Mouse (Mus musculus) heart, adult 2 months (tissue): Measurements from ENCODE around the gene Psmd5. TPM values are rescaled to one million over a fixed set of nuclear protein-coding genes. Genes with fewer than 3 reads are reported as not detected.
A peak's percentile ranks its signal among the peaks of the same experiment; 100 is the strongest.

Experiments
- DNase-seq, 2 experiments: peaks; one replicate each; pipeline ENCODE4 v3.0.0; 2021
- H3K27ac ChIP-seq: fragments of 200-600 bp; 2 replicates; pipeline ENCODE4 v1.8.1; 2022
- H3K27me3 ChIP-seq: fragments of 200-500 bp; 2 replicates; pipeline ENCODE4 v1.6.1; 2012; ENCODE audit warnings: mild to moderate bottlenecking, low read length, inconsistent platforms, mixed read lengths; ENCODE audit not compliant: control insufficient read depth, insufficient read depth
- H3K36me3 ChIP-seq: fragments of 200-500 bp; 2 replicates; pipeline ENCODE4 v1.6.1; 2012; ENCODE audit warnings: low read length, inconsistent platforms; ENCODE audit not compliant: control insufficient read depth, insufficient read depth
- H3K4me1 ChIP-seq: fragments of 200-500 bp; 2 replicates; pipeline ENCODE4 v1.6.1; 2011; ENCODE audit warnings: low read length; ENCODE audit not compliant: control insufficient read depth, insufficient read depth
- H3K4me3 ChIP-seq: fragments of 200-600 bp; 2 replicates; pipeline ENCODE4 v1.8.1; 2022
- H3K79me2 ChIP-seq: fragments of 200-500 bp; replicated peaks from 2 replicates; pipeline ENCODE4 v1.6.1; 2012; ENCODE audit warnings: mild to moderate bottlenecking, inconsistent platforms, low read length, moderate library complexity, mixed read lengths; ENCODE audit not compliant: control insufficient read depth, insufficient read depth
- H3K9ac ChIP-seq: fragments of 200-500 bp; 2 replicates; pipeline ENCODE4 v1.6.1; 2012; ENCODE audit warnings: low read depth, mild to moderate bottlenecking, control low read depth, inconsistent platforms, low read length, mixed read lengths
- CTCF ChIP-seq: fragments of 200-600 bp; IDR thresholded peaks from 2 replicates; pipeline ENCODE4 v1.8.1; 2022; ENCODE audit warnings: antibody characterized with exemption, mild to moderate bottlenecking, moderate library complexity
- EP300 ChIP-seq: fragments of 200-500 bp; IDR thresholded peaks from 2 replicates; pipeline ENCODE4 v1.6.1; 2011; ENCODE audit warnings: low read depth, low read length, control low read depth; ENCODE audit not compliant: insufficient read depth
- POLR2A ChIP-seq: fragments of 200-500 bp; IDR thresholded peaks from 2 replicates; pipeline ENCODE4 v1.6.1; 2011; ENCODE audit warnings: mild to moderate bottlenecking, low read depth, low read length, control low read depth; ENCODE audit not compliant: insufficient read depth
- WGBS: fragments of 180-500 bp; shearing (Covaris S2); methylation state at CpG from one replicate; pipeline ENCODE4 v1.1.7; 2018; 5-methylcytosine and 5-hydroxymethylcytosine counted together
- intact Hi-C: fragments of 180-260 bp; cut with DNase I; formaldehyde crosslinking; loops from one replicate; pipeline ENCODE4 v1.15.1; 2025
- polyA plus RNA-seq: library from polyadenylated mRNA; depleted of rRNA; stranded (reverse); fragments of >200 nt; gene quantifications from 2 replicates; pipeline ENCODE4 v1.2.3, GENCODE M21; 2012
- total RNA-seq, 2 experiments: library from RNA; stranded (reverse); gene quantifications; 2 replicates each; pipeline ENCODE4 v1.2.3; 2021

Gene Psmd5
- total and polyA plus RNA-seq, 3 experiments: 8.1 to 12.9 (median 11.3) TPM

- H3K79me2 ChIP-seq: no peaks in the 10 kb centered on the region
- H3K4me3 ChIP-seq: no peak overlapping the region
- H3K4me1 ChIP-seq: no peaks in the 10 kb centered on the region; the same call in 1 of the 2 replicates
- WGBS: 83% methylated on average over 6 of the region's 6 CpGs
- no peak for DNase-seq
- no peak overlapping the region for H3K27ac ChIP-seq
- TF ChIP-seq CTCF (no peak), POLR2A (no peak), EP300 (no peak)
- no peak overlapping the region for H3K9ac ChIP-seq
- intact Hi-C loops: loop anchor here (10.0 kb wide), 1 partner anchor 132 kb away; the partner anchor contains the start of gene Hspa5
- H3K36me3 ChIP-seq: no peaks in the 10 kb centered on the region
- no peaks in the 10 kb centered on the region for H3K27me3 ChIP-seq
Measured at GRCm38 (mm10) chr2:34906426-34906825, 31.7 kb upstream of the Psmd5 start.

GRCm38 (mm10) chr2:34904849-34905542 lies 30.2 kb upstream of the Psmd5 start:
- Histone ChIP-seq H3K79me2 (no peaks in the 10 kb centered on the region), H3K27ac (peak overlapping the region; percentile 81), H3K27me3 (no peaks in the 10 kb centered on the region), H3K4me1 (no peaks in the 10 kb centered on the region; the same call in 1 of the 2 replicates), H3K9ac (peak overlapping the region; percentile 54), H3K4me3 (peak overlapping the region; percentile 44), H3K36me3 (no peaks in the 10 kb centered on the region)
- 1% methylated on average over 34 of the region's 34 CpGs for WGBS
- TF ChIP-seq POLR2A (peak; percentile 81), CTCF (no peak), EP300 (peak; percentile 57; the same call in 1 of the 2 replicates)
- DNase-seq: peak; percentile 97 to 99
- intact Hi-C loops: loop anchor here (2.0 to 10.0 kb wide), 3 partner anchors 34 to 130 kb away; partner anchors contain the start of gene Hspa5

GRCm38 (mm10) chr2:34903652-34904405 lies 29.1 kb upstream of the Psmd5 start:
- H3K36me3 ChIP-seq: no peaks in the 10 kb centered on the region
- no peak overlapping the region for H3K4me3 ChIP-seq
- H3K27ac ChIP-seq: peak overlapping the region; percentile 81; the same call in 1 of the 2 replicates
- no peak overlapping the region for H3K9ac ChIP-seq
- WGBS: 75% methylated on average over 4 of the region's 4 CpGs
- no peak for DNase-seq
- intact Hi-C loops: loop anchor here (2.0 to 10.0 kb wide), 3 partner anchors 33 to 129 kb away; partner anchors contain the start of gene Hspa5
- no peak for TF ChIP-seq POLR2A
- no peak for TF ChIP-seq EP300
- TF ChIP-seq CTCF: no peak
- no peaks in the 10 kb centered on the region; the same call in 1 of the 2 replicates for H3K4me1 ChIP-seq
- no peaks in the 10 kb centered on the region for H3K79me2 ChIP-seq
- H3K27me3 ChIP-seq: no peaks in the 10 kb centered on the region

GRCm38 (mm10) chr2:34903191-34903590 lies 28.4 kb upstream of the Psmd5 start:
- intact Hi-C loops: loop anchor here (5.0 to 10.0 kb wide), 2 partner anchors 69 to 128 kb away; partner anchors contain the start of gene Hspa5
- 97% methylated on average over 7 of the region's 7 CpGs for WGBS
- no peak overlapping the region for H3K9ac ChIP-seq
- H3K4me3 ChIP-seq: no peak overlapping the region
- no peak overlapping the region for H3K27ac ChIP-seq
- H3K4me1 ChIP-seq: no peaks in the 10 kb centered on the region; the same call in 1 of the 2 replicates
- H3K79me2 ChIP-seq: no peaks in the 10 kb centered on the region
- TF ChIP-seq POLR2A: no peak
- no peak for TF ChIP-seq CTCF
- TF ChIP-seq EP300: no peak
- no peaks in the 10 kb centered on the region for H3K27me3 ChIP-seq
- DNase-seq: no peak
- no peaks in the 10 kb centered on the region for H3K36me3 ChIP-seq

DNA sequence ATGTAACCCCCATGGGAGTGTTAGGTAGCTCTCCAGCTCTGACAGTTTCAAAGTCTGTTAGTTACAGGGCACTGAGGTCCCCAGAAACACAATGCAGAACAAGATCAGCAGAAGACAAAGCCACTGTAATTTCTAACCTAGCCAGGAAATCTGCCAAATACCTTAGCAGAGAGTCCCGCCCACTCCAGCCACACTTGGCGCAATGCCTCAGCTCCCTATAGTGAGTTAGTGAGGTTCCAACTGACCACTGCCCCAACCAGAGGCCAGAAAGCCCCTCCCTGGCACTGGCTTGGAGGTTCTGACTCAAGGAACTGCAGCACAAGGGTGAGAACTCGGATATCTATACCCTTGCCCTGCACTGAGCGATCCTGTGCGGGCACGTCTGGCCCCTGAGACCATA lies 28.0 kb upstream of the Psmd5 start:
- Histone ChIP-seq H3K27me3 (no peaks in the 10 kb centered on the region), H3K4me1 (no peaks in the 10 kb centered on the region; the same call in 1 of the 2 replicates), H3K4me3 (no peak overlapping the region), H3K9ac (no peak overlapping the region), H3K36me3 (no peaks in the 10 kb centered on the region), H3K79me2 (no peaks in the 10 kb centered on the region), H3K27ac (no peak overlapping the region)
- DNase-seq: no peak
- intact Hi-C loops: loop anchor here (5.0 to 10.0 kb wide), 2 partner anchors 70 to 128 kb away; partner anchors contain the start of gene Hspa5
- WGBS: 79% methylated on average over 6 of the region's 6 CpGs
- TF ChIP-seq POLR2A (no peak), EP300 (no peak), CTCF (no peak)

- Histone ChIP-seq H3K36me3 (no peaks in the 10 kb centered on the region), H3K79me2 (no peaks in the 10 kb centered on the region), H3K9ac (no peak overlapping the region), H3K4me1 (no peaks in the 10 kb centered on the region; the same call in 1 of the 2 replicates), H3K4me3 (no peak overlapping the region), H3K27ac (no peak overlapping the region), H3K27me3 (no peaks in the 10 kb centered on the region)
- DNase-seq: no peak
- TF ChIP-seq CTCF (no peak), EP300 (no peak), POLR2A (no peak)
- intact Hi-C loops: loop anchor here (5.0 to 10.0 kb wide), 2 partner anchors 71 to 127 kb away; partner anchors contain the start of gene Hspa5
- 83% methylated on average over 4 of the region's 4 CpGs for WGBS
Measured at GRCm38 (mm10) chr2:34901726-34902125, 27.0 kb upstream of the Psmd5 start.
